Mouse (Mus musculus) kidney, postnatal 0 days (tissue): Measurements from ENCODE around the gene Paqr7. TPM values are rescaled to one million over a fixed set of nuclear protein-coding genes. Genes with fewer than 3 reads are reported as not detected.

Experiments
- ATAC-seq: fragments of 200-750 bp; cut with Nextera tagmentation; replicated peaks from 2 replicates; pipeline ENCODE4 v1.8.0; 2017; ENCODE audit warnings: low read depth, moderate number of reproducible peaks, moderate TSS enrichment, moderate library complexity; ENCODE audit not compliant: low FRiP score
- DNase-seq: peaks from one replicate; pipeline ENCODE4 v3.0.0-alpha.2; 2016; ENCODE audit warnings: low spot score
- H3K27ac ChIP-seq: fragments of 300-500 bp; sonication (generic); 2 replicates; pipeline ENCODE4 v1.5.1; 2014; ENCODE audit warnings: mild to moderate bottlenecking
- H3K27me3 ChIP-seq: fragments of 300-500 bp; sonication (generic); 2 replicates; pipeline ENCODE4 v1.6.1; 2014; ENCODE audit warnings: low read length, mixed read lengths; ENCODE audit not compliant: insufficient read depth
- H3K36me3 ChIP-seq: fragments of 300-500 bp; sonication (generic); 2 replicates; pipeline ENCODE4 v1.6.1; 2014; ENCODE audit warnings: low read length, mixed read lengths; ENCODE audit not compliant: insufficient read depth
- H3K4me1 ChIP-seq: fragments of 300-500 bp; sonication (generic); replicated peaks from 2 replicates; pipeline ENCODE4 v1.6.1; 2014; ENCODE audit warnings: antibody characterized with exemption, low read length, mixed read lengths; ENCODE audit not compliant: insufficient read depth
- H3K4me2 ChIP-seq: fragments of 300-500 bp; sonication (generic); 2 replicates; pipeline ENCODE4 v1.6.1; 2014; ENCODE audit warnings: mild to moderate bottlenecking, low read length, moderate library complexity, mixed read lengths
- H3K4me3 ChIP-seq: fragments of 300-500 bp; sonication (generic); replicated peaks from 2 replicates; pipeline ENCODE4 v1.5.1; 2014; ENCODE audit warnings: low read depth, low read length
- H3K9ac ChIP-seq: fragments of 300-500 bp; sonication (generic); 2 replicates; pipeline ENCODE4 v1.6.1; 2014; ENCODE audit warnings: low read depth, low read length
- H3K9me3 ChIP-seq: fragments of 300-500 bp; sonication (generic); replicated peaks from 2 replicates; pipeline ENCODE4 v1.6.1; 2016; ENCODE audit warnings: low read length, inconsistent platforms, mixed read lengths
- CTCF ChIP-seq: IDR thresholded peaks from 2 replicates; pipeline ENCODE4 v1.5.1; 2016; ENCODE audit warnings: antibody characterized with exemption, low read depth, mild to moderate bottlenecking, moderate library complexity
- WGBS: fragments of 180-500 bp; shearing (Covaris S2); extraction: QIAGEN DNeasy Blood & Tissue Kit; methylation state at CpG from one replicate; pipeline ENCODE4 v1.1.7; 2014; 5-methylcytosine and 5-hydroxymethylcytosine counted together
- polyA plus RNA-seq: library from polyadenylated mRNA; unstranded; fragments of >200 nt; fragmentation: Nextera tagmentation; extraction: Ambion mirVana; gene quantifications from 2 replicates; pipeline ENCODE4 v1.2.1, GENCODE M21; 2015

Gene Paqr7
- polyA plus RNA-seq, 1 experiment from 2014 or later = 5.7 TPM

DNA sequence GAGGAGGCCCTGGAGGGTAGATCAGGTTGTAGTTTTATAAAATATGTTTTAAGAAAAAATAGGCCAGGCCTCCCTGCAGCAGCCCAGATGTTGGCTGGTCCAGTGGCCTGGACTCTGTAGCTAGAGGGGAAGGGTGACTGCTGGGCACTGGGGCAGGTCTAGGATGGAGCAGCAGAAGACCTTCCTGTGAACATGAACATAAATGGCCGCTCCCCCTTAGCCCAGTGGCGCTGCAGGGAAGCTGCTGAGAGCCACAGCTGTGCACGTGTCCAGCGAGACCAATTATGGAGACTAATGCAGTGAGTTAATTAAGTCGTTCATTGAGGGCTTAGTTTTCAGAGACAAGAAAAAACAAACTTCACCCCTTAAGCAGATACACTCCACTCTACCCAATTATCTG lies 29.3 kb downstream of the Paqr7 start:
- DNase-seq (no peak), ATAC-seq (no peak)
- TF ChIP-seq CTCF = no peak
- H3K4me1 ChIP-seq = no peaks in the 10 kb centered on the region
- 77% methylated on average over 5 of the region's 5 CpGs for WGBS
- H3K9me3 ChIP-seq = no peaks in the 10 kb centered on the region
- H3K36me3 ChIP-seq = peaks cover 44% of the 10 kb centered on the region
- no peak overlapping the region for H3K4me2 ChIP-seq
- H3K4me3 ChIP-seq = no peak overlapping the region
- no peak overlapping the region for H3K9ac ChIP-seq
- H3K27ac ChIP-seq = no peak overlapping the region
- H3K27me3 ChIP-seq = no peaks in the 10 kb centered on the region

DNA sequence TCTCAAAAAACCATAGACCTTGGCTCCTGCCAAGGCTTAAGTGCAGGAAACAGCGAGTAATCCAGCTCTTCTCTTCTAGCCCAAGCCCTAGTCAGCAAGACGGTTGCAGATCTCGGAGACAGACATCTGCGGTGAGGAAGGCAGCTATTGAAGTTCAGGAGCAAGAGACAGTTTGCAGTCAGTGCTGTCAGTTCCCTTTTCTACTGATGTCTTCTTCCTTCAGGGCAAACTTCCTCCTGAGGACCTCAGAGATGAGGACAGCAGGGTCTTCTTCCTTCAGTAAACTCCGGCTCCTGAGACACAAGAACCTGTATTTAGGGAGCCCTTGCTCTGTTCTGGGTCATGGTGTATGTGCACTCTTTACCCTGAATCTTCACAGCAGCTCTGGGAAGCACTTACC lies 29.7 kb downstream of the Paqr7 start:
- no peak for DNase-seq
- peaks cover 46% of the 10 kb centered on the region for H3K36me3 ChIP-seq
- no peaks in the 10 kb centered on the region for H3K4me1 ChIP-seq
- 81% methylated on average over 5 of the region's 5 CpGs for WGBS
- no peak overlapping the region for H3K27ac ChIP-seq
- H3K9me3 ChIP-seq = no peaks in the 10 kb centered on the region
- H3K27me3 ChIP-seq = no peaks in the 10 kb centered on the region
- H3K4me2 ChIP-seq = no peak overlapping the region
- ATAC-seq = no peak
- H3K9ac ChIP-seq = no peak overlapping the region
- no peak overlapping the region for H3K4me3 ChIP-seq
- TF ChIP-seq CTCF = no peak

DNA sequence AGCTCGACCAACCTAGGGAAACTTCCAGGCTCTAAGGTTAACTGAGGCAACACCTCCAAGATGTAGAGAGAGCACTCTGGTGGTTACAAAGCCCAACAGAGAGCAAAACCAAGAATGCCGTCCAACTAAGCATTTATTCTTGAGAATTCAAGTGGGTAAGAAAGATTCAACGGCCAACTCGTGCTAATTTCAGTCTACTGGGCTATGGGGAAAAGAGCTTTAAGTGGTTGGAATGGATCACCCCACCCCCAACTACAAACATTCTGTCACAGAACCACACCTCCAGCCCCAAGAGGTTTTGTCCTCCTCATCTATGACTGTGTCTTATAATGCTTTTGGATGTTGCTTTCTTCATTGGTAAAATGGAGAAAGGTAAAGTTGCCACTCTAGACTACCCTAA lies 36.4 kb downstream of the Paqr7 start:
- 87% methylated on average over 4 of the region's 4 CpGs for WGBS
- DNase-seq = no peak
- no peak overlapping the region for H3K27ac ChIP-seq

GRCm38 (mm10) chr4:134533421-134533820 lies 36.9 kb downstream of the Paqr7 start:
- no peak overlapping the region for H3K4me3 ChIP-seq
- H3K9me3 ChIP-seq = no peaks in the 10 kb centered on the region
- H3K27me3 ChIP-seq = no peaks in the 10 kb centered on the region
- H3K36me3 ChIP-seq = peaks cover 25% of the 10 kb centered on the region
- H3K9ac ChIP-seq = no peak overlapping the region
- peak overlapping the region; percentile 96 for H3K4me2 ChIP-seq
- no peak for DNase-seq
- 81% methylated on average over 4 of the region's 4 CpGs for WGBS
- ATAC-seq = no peak
- H3K4me1 ChIP-seq = no peaks in the 10 kb centered on the region
- TF ChIP-seq CTCF = no peak
- H3K27ac ChIP-seq = no peak overlapping the region

More for the DNA sequence above, 36.4 kb downstream of the Paqr7 start:
- H3K4me1 ChIP-seq = no peaks in the 10 kb centered on the region
- no peaks in the 10 kb centered on the region for H3K27me3 ChIP-seq
- H3K36me3 ChIP-seq = peaks cover 29% of the 10 kb centered on the region
- no peak overlapping the region for H3K4me2 ChIP-seq
- TF ChIP-seq CTCF = no peak
- no peak overlapping the region for H3K9ac ChIP-seq
- H3K4me3 ChIP-seq = no peak overlapping the region
- ATAC-seq = no peak
- H3K9me3 ChIP-seq = no peaks in the 10 kb centered on the region

GRCm38 (mm10) chr4:134534124-134534886 lies 37.8 kb downstream of the Paqr7 start:
- peak overlapping the region; percentile 96 for H3K27ac ChIP-seq
- peak overlapping the region; percentile 96 for H3K4me2 ChIP-seq
- WGBS = under 1% methylated on average over 56 of the region's 57 CpGs
- no peak for TF ChIP-seq CTCF
- H3K9ac ChIP-seq = peak overlapping the region; percentile 92
- no peaks in the 10 kb centered on the region for H3K27me3 ChIP-seq
- peaks cover 18% of the 10 kb centered on the region for H3K36me3 ChIP-seq
- no peaks in the 10 kb centered on the region for H3K9me3 ChIP-seq
- ATAC-seq = peak; percentile 18; the same call in 1 of the 2 replicates
- H3K4me1 ChIP-seq = no peaks in the 10 kb centered on the region
- DNase-seq = peak; percentile 83
- H3K4me3 ChIP-seq = peak overlapping the region; percentile 81

DNA sequence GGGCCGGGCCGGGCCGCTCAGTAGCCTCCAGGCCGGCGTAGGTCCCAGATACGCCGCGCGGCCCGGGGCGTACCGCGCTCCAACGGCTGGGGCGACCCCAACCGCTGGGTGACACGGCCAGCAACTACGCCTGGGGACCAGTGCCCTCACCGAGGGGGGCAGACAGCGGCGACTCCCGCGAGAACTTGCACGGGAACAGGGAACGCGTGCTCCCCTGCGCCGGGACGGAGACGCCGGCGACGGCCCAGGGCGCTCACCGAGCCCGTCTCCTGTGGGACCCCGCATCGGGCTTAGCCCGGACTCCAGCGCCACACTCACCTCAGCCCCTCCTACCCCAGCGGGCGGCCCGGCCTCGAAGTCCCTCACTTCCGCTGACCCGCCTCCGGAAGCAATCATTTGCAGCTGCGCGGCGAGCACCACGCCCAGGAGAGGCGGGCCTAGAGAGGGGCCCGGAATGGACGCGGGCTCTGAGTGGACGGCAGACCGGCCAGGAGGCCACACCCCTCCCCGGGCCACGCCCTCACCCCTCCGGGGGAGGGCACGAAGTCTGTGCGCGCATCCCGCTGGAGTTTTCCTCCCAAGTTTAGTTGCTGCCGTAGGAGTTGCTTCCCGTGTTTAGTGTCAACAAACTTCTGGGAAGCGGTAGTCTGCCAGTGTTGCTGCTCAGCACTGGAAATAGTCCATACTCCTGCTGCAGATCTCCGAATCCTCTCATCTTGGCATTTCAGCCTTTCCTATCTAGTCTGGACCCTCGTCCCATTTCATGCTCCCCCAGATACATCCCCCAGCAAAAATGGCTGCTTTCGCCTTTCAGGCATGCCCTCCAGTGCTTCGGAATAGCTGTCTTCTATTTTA lies 38.7 kb downstream of the Paqr7 start, which contains the start of gene Mtfr1l:
Mtfr1l (minus strand) TSS at position 456 of the 855 bp plus-strand sequence.
- WGBS = under 1% methylated on average over 68 of the region's 71 CpGs
- H3K4me2 ChIP-seq = peak within 1 kb of the TSS; percentile 96
- H3K9ac ChIP-seq = peak within 1 kb of the TSS; percentile 92
- TF ChIP-seq CTCF = no peak
- H3K4me3 ChIP-seq = peak within 1 kb of the TSS; percentile 81
- H3K9me3 ChIP-seq = no peaks in the 10 kb centered on the region
- no peaks in the 10 kb centered on the region for H3K4me1 ChIP-seq
- DNase-seq = peak; percentile 99
- H3K27me3 ChIP-seq = no peaks in the 10 kb centered on the region
- peak within 1 kb of the TSS; percentile 96 for H3K27ac ChIP-seq
- ATAC-seq = peak; percentile 97
- H3K36me3 ChIP-seq = peaks cover 9% of the 10 kb centered on the region
